Mouse (Mus musculus): Measurements from ENCODE around the gene Tcf12. TPM values are rescaled to one million over a fixed set of nuclear protein-coding genes. Genes with fewer than 3 reads are reported as not detected.

Tcf12 gene
- polyA plus RNA-seq, 2 experiments: 8.8 to 12.1 TPM

- DNase-seq (ENCODE audit: low read depth in 3 of 3, low spot score in 3 of 3) (no peak), ATAC-seq (ENCODE audit: insufficient read depth) (no peak)
- Histone ChIP-seq H3K9ac (replicated peaks) (no peak overlapping the region), H3K4me1 (replicated peaks; ENCODE audit: control insufficient read depth in 2 of 2, insufficient read depth in 2 of 2, low read length in 1 of 2) (no peaks in the 10 kb centered on the region), H3K4me3 (ENCODE audit: insufficient read depth in 1 of 2, low read depth in 2 of 2, low read length in 2 of 2) (no peak overlapping the region), H3K27me3 (ENCODE audit: control insufficient read depth, insufficient read depth, low read length) (no peaks in the 10 kb centered on the region), H3K27ac (no peak overlapping the region), H3K9me3 (ENCODE audit: control insufficient read depth, low read length) (no peaks in the 10 kb centered on the region), H3K4me2 (ENCODE audit: low read depth) (no peak overlapping the region), H3K36me3 (replicated peaks; ENCODE audit: control insufficient read depth, insufficient read depth, low read depth) (no peaks in the 10 kb centered on the region)
- TF ChIP-seq EP300 (IDR thresholded peaks at IDR 0.05; ENCODE audit: low read depth) (no peak), CTCF (IDR thresholded peaks at IDR 0.05; ENCODE audit: low read depth) (no peak)
Observed at GRCm38 (mm10) chr9:72066151-72066550, 45.5 kb downstream of the Tcf12 start.

DNA sequence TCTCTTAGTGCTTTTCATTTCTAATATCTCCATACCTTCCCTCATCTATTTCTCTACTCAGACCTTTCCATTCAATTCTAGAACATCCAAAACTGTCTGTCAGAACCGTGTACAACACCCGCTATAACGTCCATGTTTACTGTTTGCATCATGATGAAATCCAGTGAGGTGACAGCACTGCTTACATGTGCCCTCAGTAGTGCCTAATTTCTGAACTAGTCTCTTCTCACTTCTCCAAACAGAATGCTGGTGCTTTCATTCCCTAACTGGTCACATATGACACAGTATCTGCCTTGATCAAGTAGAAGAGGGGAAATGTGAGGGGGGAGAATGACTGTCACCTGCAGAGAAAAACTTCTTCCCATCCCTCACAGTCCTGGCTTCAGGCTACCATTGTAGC, 58.5 kb downstream of the Tcf12 start:
- Histone ChIP-seq H3K4me3 (ENCODE audit: insufficient read depth in 1 of 2, low read depth in 2 of 2, low read length in 2 of 2) (no peak overlapping the region), H3K27ac (no peak overlapping the region), H3K27me3 (ENCODE audit: control insufficient read depth, insufficient read depth, low read length) (no peaks in the 10 kb centered on the region), H3K9me3 (ENCODE audit: control insufficient read depth, low read length) (no peaks in the 10 kb centered on the region), H3K36me3 (replicated peaks; ENCODE audit: control insufficient read depth, insufficient read depth, low read depth) (no peaks in the 10 kb centered on the region), H3K4me1 (replicated peaks; ENCODE audit: control insufficient read depth in 2 of 2, insufficient read depth in 2 of 2, low read length in 1 of 2) (no peaks in the 10 kb centered on the region), H3K9ac (replicated peaks) (no peak overlapping the region), H3K4me2 (ENCODE audit: low read depth) (no peak overlapping the region)
- ATAC-seq (ENCODE audit: insufficient read depth) (no peak), DNase-seq (ENCODE audit: low read depth in 3 of 3, low spot score in 3 of 3) (no peak)
- 76% methylated on average over 3 of the region's 3 CpGs for WGBS (ENCODE audit: insufficient replicate concordance)
- TF ChIP-seq EP300 (IDR thresholded peaks at IDR 0.05; ENCODE audit: low read depth): no peak
- no peak for TF ChIP-seq CTCF (IDR thresholded peaks at IDR 0.05; ENCODE audit: low read depth)

GRCm38 (mm10) chr9:72040156-72040555, 71.5 kb downstream of the Tcf12 start:
- ATAC-seq (ENCODE audit: insufficient read depth) (no peak), DNase-seq (ENCODE audit: low read depth in 3 of 3, low spot score in 3 of 3) (no peak)
- TF ChIP-seq CTCF (IDR thresholded peaks at IDR 0.05; ENCODE audit: low read depth) (no peak), EP300 (IDR thresholded peaks at IDR 0.05; ENCODE audit: low read depth) (no peak)
- Histone ChIP-seq H3K9me3 (ENCODE audit: control insufficient read depth, low read length) (no peaks in the 10 kb centered on the region), H3K4me3 (ENCODE audit: insufficient read depth in 1 of 2, low read depth in 2 of 2, low read length in 2 of 2) (no peak overlapping the region), H3K4me2 (ENCODE audit: low read depth) (no peak overlapping the region), H3K36me3 (replicated peaks; ENCODE audit: control insufficient read depth, insufficient read depth, low read depth) (no peaks in the 10 kb centered on the region), H3K9ac (replicated peaks) (no peak overlapping the region), H3K27me3 (ENCODE audit: control insufficient read depth, insufficient read depth, low read length) (no peaks in the 10 kb centered on the region), H3K4me1 (replicated peaks; ENCODE audit: control insufficient read depth in 2 of 2, insufficient read depth in 2 of 2, low read length in 1 of 2) (peaks cover 5 to 16% of the 10 kb centered on the region in 2 experiments), H3K27ac (no peak overlapping the region)

GRCm38 (mm10) chr9:72039369-72039768, 72.3 kb downstream of the Tcf12 start:
- Histone ChIP-seq H3K4me1 (replicated peaks; ENCODE audit: control insufficient read depth in 2 of 2, insufficient read depth in 2 of 2, low read length in 1 of 2) (peaks cover 5 to 17% of the 10 kb centered on the region in 2 experiments), H3K27ac (no peak overlapping the region), H3K4me2 (ENCODE audit: low read depth) (no peak overlapping the region), H3K27me3 (ENCODE audit: control insufficient read depth, insufficient read depth, low read length) (no peaks in the 10 kb centered on the region), H3K9ac (replicated peaks) (no peak overlapping the region), H3K9me3 (ENCODE audit: control insufficient read depth, low read length) (no peaks in the 10 kb centered on the region), H3K4me3 (ENCODE audit: insufficient read depth in 1 of 2, low read depth in 2 of 2, low read length in 2 of 2) (no peak overlapping the region), H3K36me3 (replicated peaks; ENCODE audit: control insufficient read depth, insufficient read depth, low read depth) (no peaks in the 10 kb centered on the region)
- TF ChIP-seq EP300 (IDR thresholded peaks at IDR 0.05; ENCODE audit: low read depth) (no peak), CTCF (IDR thresholded peaks at IDR 0.05; ENCODE audit: low read depth) (no peak)
- WGBS (ENCODE audit: insufficient replicate concordance): 35% methylated on average over 2 of the region's 2 CpGs
- DNase-seq (ENCODE audit: low read depth in 3 of 3, low spot score in 3 of 3): no peak
- ATAC-seq (ENCODE audit: insufficient read depth): no peak

- no peaks in the 10 kb centered on the region for H3K36me3 ChIP-seq (replicated peaks; ENCODE audit: control insufficient read depth, insufficient read depth, low read depth)
- H3K4me3 ChIP-seq (ENCODE audit: insufficient read depth in 1 of 2, low read depth in 2 of 2, low read length in 2 of 2): no peak overlapping the region
- no peak for TF ChIP-seq CTCF (IDR thresholded peaks at IDR 0.05; ENCODE audit: low read depth)
- TF ChIP-seq EP300 (IDR thresholded peaks at IDR 0.05; ENCODE audit: low read depth): peak; percentile 65
- H3K4me1 ChIP-seq (replicated peaks; ENCODE audit: control insufficient read depth in 2 of 2, insufficient read depth in 2 of 2, low read length in 1 of 2): peaks cover 5 to 19% of the 10 kb centered on the region in 2 experiments
- no peaks in the 10 kb centered on the region for H3K27me3 ChIP-seq (ENCODE audit: control insufficient read depth, insufficient read depth, low read length)
- DNase-seq (ENCODE audit: low read depth in 3 of 3, low spot score in 3 of 3) (peak; percentile 29 to 36 (median 35)), ATAC-seq (ENCODE audit: insufficient read depth) (peak; percentile 87)
- WGBS (ENCODE audit: insufficient replicate concordance): 27% methylated on average over 2 of the region's 2 CpGs
- H3K9ac ChIP-seq (replicated peaks): no peak overlapping the region
- H3K4me2 ChIP-seq (ENCODE audit: low read depth): peak overlapping the region; percentile 37
- peak overlapping the region; percentile 40; the same call in 1 of the 2 replicates for H3K27ac ChIP-seq
- H3K9me3 ChIP-seq (ENCODE audit: control insufficient read depth, low read length): no peaks in the 10 kb centered on the region
Observed at GRCm38 (mm10) chr9:72037059-72037516, 74.6 kb downstream of the Tcf12 start.
